Mouse (Mus musculus) brain, adult 10 weeks (tissue): ENCODE data around the gene Cenpu. TPM values are rescaled to one million over a fixed set of nuclear protein-coding genes. Genes with fewer than 3 reads are reported as not detected.

Experiments
- polyA plus RNA-seq: library from polyadenylated mRNA; stranded (reverse); fragments of 350-450 nt; fragmentation: Illumina TruSeq; extraction: RNeasy Lipid Tissue Mini Kit (QIAGEN cat#74804); gene quantifications from one replicate; pipeline ENCODE4 v1.2.3, GENCODE M21; 2015; ENCODE audit warnings: low read depth, low replicate concordance

Cenpu gene
- 3.6 TPM for polyA plus RNA-seq

GRCm38 (mm10) chr8:46551615-46552440 lies at the start of gene Cenpu:
TSS of gene Cenpu (plus strand) at chr8:46552028.

GRCm38 (mm10) chr8:46616879-46617689 lies 65.3 kb downstream of the Cenpu start, which contains the start of the genes Primpol and Casp3:
TSS of gene Primpol (minus strand) at chr8:46617212.
TSS of gene Casp3 (plus strand) at chr8:46617291.

Other genes starting within 250 kb of the Cenpu start
- 37.4 TPM for gene Acsl1, start 81.0 kb upstream of the Cenpu start, polyA plus RNA-seq
- 4.7 TPM for gene Primpol, start 65.2 kb downstream of the Cenpu start, polyA plus RNA-seq
- gene Casp3, start 65.3 kb downstream of the Cenpu start, polyA plus RNA-seq, result 11.8 TPM
- gene Irf2, start 187.7 kb downstream of the Cenpu start, polyA plus RNA-seq, result 23.8 TPM